Mouse (Mus musculus) lung, postnatal 10 days (tissue): ENCODE results near the gene Wnt8b.

Source experiments
- DNase-seq: peaks from one replicate; pipeline ENCODE4 v3.0.0; 2021

Wnt8b gene

GRCm38 (mm10) chr19:44512601-44513000 lies 19.3 kb downstream of the Wnt8b start:
- no peak for DNase-seq

- no peak for DNase-seq
These were observed 20.0 kb downstream of the Wnt8b start for GRCm38 (mm10) chr19:44513054-44513833.

GRCm38 (mm10) chr19:44513921-44514482 lies 20.7 kb downstream of the Wnt8b start:
- no peak for DNase-seq

- peak; percentile 43 for DNase-seq
These were observed 21.5 kb downstream of the Wnt8b start for GRCm38 (mm10) chr19:44514521-44515451.

- no peak for DNase-seq
These were observed 22.5 kb downstream of the Wnt8b start for GRCm38 (mm10) chr19:44515769-44516168.

- peak; percentile 46 for DNase-seq
These were observed 24.9 kb downstream of the Wnt8b start for GRCm38 (mm10) chr19:44517996-44518768.

GRCm38 (mm10) chr19:44519152-44519551 lies 25.9 kb downstream of the Wnt8b start:
- peak; percentile 78 for DNase-seq

GRCm38 (mm10) chr19:44525551-44526205 lies 32.4 kb downstream of the Wnt8b start:
- no peak for DNase-seq

GRCm38 (mm10) chr19:44530018-44530417 lies 36.7 kb downstream of the Wnt8b start:
- no peak for DNase-seq

GRCm38 (mm10) chr19:44535376-44535775 lies 42.1 kb downstream of the Wnt8b start:
- DNase-seq: peak; percentile 27

GRCm38 (mm10) chr19:44537416-44537815 lies 44.1 kb downstream of the Wnt8b start:
- no peak for DNase-seq

- no peak for DNase-seq
These were observed 49.5 kb downstream of the Wnt8b start for GRCm38 (mm10) chr19:44542694-44543178.

- no peak for DNase-seq
These were observed 51.1 kb downstream of the Wnt8b start for GRCm38 (mm10) chr19:44544372-44544771.

GRCm38 (mm10) chr19:44544775-44545174 lies 51.5 kb downstream of the Wnt8b start:
- DNase-seq: peak; percentile 84

GRCm38 (mm10) chr19:44545321-44546041 lies 52.2 kb downstream of the Wnt8b start, which contains the start of gene Sec31b:
Sec31b (minus strand) TSS chr19:44545864.
- DNase-seq: peak; percentile 59

GRCm38 (mm10) chr19:44552731-44553130 lies 59.5 kb downstream of the Wnt8b start, which contains the start of gene Gm20538:
Gm20538 (minus strand) TSS chr19:44552831.
- no peak for DNase-seq

GRCm38 (mm10) chr19:44553286-44553685 lies 60.0 kb downstream of the Wnt8b start:
- no peak for DNase-seq

- no peak for DNase-seq
These were observed 61.2 kb downstream of the Wnt8b start for GRCm38 (mm10) chr19:44554490-44554860.

- DNase-seq: peak; percentile 98
These were observed 61.8 kb downstream of the Wnt8b start, which contains the start of gene Ndufb8 for GRCm38 (mm10) chr19:44554861-44555590. Ndufb8 (minus strand) TSS chr19:44555440.

GRCm38 (mm10) chr19:44562652-44563206 lies 69.5 kb downstream of the Wnt8b start, which contains the start of gene Hif1an:
Hif1an (plus strand) TSS chr19:44562850.
- DNase-seq: peak; percentile 97
